Mouse (Mus musculus) lung, postnatal 0 days (tissue): ENCODE measurements around the gene Hebp1. TPM values are rescaled to one million over a fixed set of nuclear protein-coding genes. Genes with fewer than 3 reads are reported as not detected.
A peak's percentile ranks its signal among the peaks of the same experiment; 100 is the strongest.

Source experiments
- ATAC-seq: fragments of 200-750 bp; cut with Nextera tagmentation; 2 replicates; pipeline ENCODE4 v1.8.0; 2017; ENCODE audit warnings: moderate library complexity
- DNase-seq: peaks from one replicate; pipeline ENCODE4 v3.0.0-alpha.2; 2016; ENCODE audit warnings: low spot score
- H3K27ac ChIP-seq: fragments of 300-500 bp; sonication (generic); 2 replicates; pipeline ENCODE4 v1.5.1; 2014; ENCODE audit warnings: antibody characterized with exemption, mild to moderate bottlenecking, low read length, mixed read lengths
- H3K27me3 ChIP-seq: fragments of 300-500 bp; sonication (generic); replicated peaks from 2 replicates; pipeline ENCODE4 v1.6.1; 2014; ENCODE audit warnings: low read length, mixed read lengths; ENCODE audit not compliant: insufficient read depth
- H3K36me3 ChIP-seq: fragments of 300-500 bp; sonication (generic); 2 replicates; pipeline ENCODE4 v1.6.1; 2014; ENCODE audit warnings: low read length, mixed read lengths; ENCODE audit not compliant: insufficient read depth
- H3K4me1 ChIP-seq: fragments of 300-500 bp; sonication (generic); 2 replicates; pipeline ENCODE4 v1.6.1; 2014; ENCODE audit warnings: antibody characterized with exemption, low read depth, low read length, mixed read lengths; ENCODE audit not compliant: insufficient read depth
- H3K4me2 ChIP-seq: fragments of 300-500 bp; sonication (generic); replicated peaks from 2 replicates; pipeline ENCODE4 v1.6.1; 2014; ENCODE audit warnings: low read depth, mild to moderate bottlenecking, low read length, moderate library complexity, mixed read lengths
- H3K4me3 ChIP-seq: fragments of 300-500 bp; sonication (generic); 2 replicates; pipeline ENCODE4 v1.5.1; 2014; ENCODE audit warnings: low read depth, low read length
- H3K9ac ChIP-seq: fragments of 300-500 bp; sonication (generic); replicated peaks from 2 replicates; pipeline ENCODE4 v1.6.1; 2014; ENCODE audit warnings: low read depth, mild to moderate bottlenecking
- H3K9me3 ChIP-seq: fragments of 300-500 bp; sonication (generic); 2 replicates; pipeline ENCODE4 v1.6.1; 2016; ENCODE audit warnings: low read length, mixed read lengths
- CTCF ChIP-seq: IDR thresholded peaks from 2 replicates; pipeline ENCODE4 v1.5.1; 2016; ENCODE audit warnings: antibody characterized with exemption, mild to moderate bottlenecking
- EP300 ChIP-seq: IDR thresholded peaks from 2 replicates; pipeline ENCODE4 v1.6.1; 2016; ENCODE audit warnings: antibody characterized with exemption, mild to moderate bottlenecking, control low read depth
- WGBS: fragments of 180-500 bp; shearing (Covaris S2); extraction: QIAGEN DNeasy Blood & Tissue Kit; methylation state at CpG from one replicate; pipeline ENCODE4 v1.1.7; 2014; 5-methylcytosine and 5-hydroxymethylcytosine counted together
- polyA plus RNA-seq: library from polyadenylated mRNA; unstranded; fragments of >200 nt; fragmentation: Nextera tagmentation; extraction: Ambion mirVana; gene quantifications from 2 replicates; pipeline ENCODE4 v1.2.1, GENCODE M21; 2015

Hebp1 gene
- polyA plus RNA-seq = 16.3 and 16.5 TPM in 2 replicates

GRCm38 (mm10) chr6:135197921-135198532, at the start of gene Hebp1, which contains the start of gene Fam234b:
Hebp1 (minus strand) TSS chr6:135198022.
Fam234b (plus strand) TSS chr6:135197977.
- H3K4me1 ChIP-seq = no peaks in the 10 kb centered on the region; the same call in 1 of the 2 replicates
- ATAC-seq (peak; percentile 90), DNase-seq (peak; percentile 75)
- no peak within 1 kb of the TSS for H3K27ac ChIP-seq
- H3K9me3 ChIP-seq = no peaks in the 10 kb centered on the region
- peak within 1 kb of the TSS; percentile 62 for H3K9ac ChIP-seq
- WGBS = under 1% methylated on average over 50 of the region's 52 CpGs
- no peaks in the 10 kb centered on the region for H3K27me3 ChIP-seq
- peak within 1 kb of the TSS; percentile 81 for H3K4me3 ChIP-seq
- H3K36me3 ChIP-seq = no peaks in the 10 kb centered on the region
- TF ChIP-seq CTCF = peak; percentile 31
- TF ChIP-seq EP300 = no peak
- peak within 1 kb of the TSS; percentile 90 for H3K4me2 ChIP-seq

- WGBS = 69% methylated on average over 8 of the region's 8 CpGs
- ATAC-seq (no peak), DNase-seq (no peak)
- no peak overlapping the region for H3K9ac ChIP-seq
- no peak overlapping the region for H3K27ac ChIP-seq
- H3K27me3 ChIP-seq = no peaks in the 10 kb centered on the region
- no peak overlapping the region for H3K4me3 ChIP-seq
- no peaks in the 10 kb centered on the region for H3K9me3 ChIP-seq
- TF ChIP-seq CTCF (no peak), EP300 (no peak)
- no peak overlapping the region for H3K4me2 ChIP-seq
- H3K4me1 ChIP-seq = no peaks in the 10 kb centered on the region; the same call in 1 of the 2 replicates
- H3K36me3 ChIP-seq = no peaks in the 10 kb centered on the region
Measured at GRCm38 (mm10) chr6:135245586-135245985, 47.8 kb upstream of the Hebp1 start.

GRCm38 (mm10) chr6:135240361-135240760, 42.5 kb upstream of the Hebp1 start:
- Histone ChIP-seq H3K4me1 (no peaks in the 10 kb centered on the region; the same call in 1 of the 2 replicates), H3K9ac (no peak overlapping the region), H3K27ac (no peak overlapping the region), H3K27me3 (no peaks in the 10 kb centered on the region), H3K36me3 (no peaks in the 10 kb centered on the region), H3K4me3 (no peak overlapping the region), H3K9me3 (no peaks in the 10 kb centered on the region), H3K4me2 (no peak overlapping the region)
- DNase-seq (no peak), ATAC-seq (no peak)
- TF ChIP-seq CTCF = no peak
- TF ChIP-seq EP300 = no peak
- WGBS = 86% methylated on average over 8 of the region's 8 CpGs

- Histone ChIP-seq H3K9me3 (no peaks in the 10 kb centered on the region), H3K9ac (no peak overlapping the region), H3K27me3 (no peaks in the 10 kb centered on the region), H3K36me3 (no peaks in the 10 kb centered on the region), H3K4me2 (no peak overlapping the region), H3K27ac (no peak overlapping the region), H3K4me3 (no peak overlapping the region), H3K4me1 (no peaks in the 10 kb centered on the region; the same call in 1 of the 2 replicates)
- no peak for ATAC-seq
- 55% methylated on average over 4 of the region's 4 CpGs for WGBS
- no peak for DNase-seq
- TF ChIP-seq CTCF = no peak
- TF ChIP-seq EP300 = no peak
Measured at GRCm38 (mm10) chr6:135238211-135238610, 40.4 kb upstream of the Hebp1 start.

- Histone ChIP-seq H3K9me3 (no peaks in the 10 kb centered on the region), H3K4me1 (no peaks in the 10 kb centered on the region; the same call in 1 of the 2 replicates), H3K9ac (no peak overlapping the region), H3K36me3 (no peaks in the 10 kb centered on the region), H3K4me3 (no peak overlapping the region), H3K27me3 (no peaks in the 10 kb centered on the region), H3K4me2 (no peak overlapping the region), H3K27ac (no peak overlapping the region)
- ATAC-seq (peak; percentile 53), DNase-seq (peak; percentile 47)
- WGBS = 46% methylated on average over 14 of the region's 14 CpGs
- no peak for TF ChIP-seq EP300
- peak; percentile 59 for TF ChIP-seq CTCF
Measured at GRCm38 (mm10) chr6:135237326-135237725, 39.5 kb upstream of the Hebp1 start.

DNA sequence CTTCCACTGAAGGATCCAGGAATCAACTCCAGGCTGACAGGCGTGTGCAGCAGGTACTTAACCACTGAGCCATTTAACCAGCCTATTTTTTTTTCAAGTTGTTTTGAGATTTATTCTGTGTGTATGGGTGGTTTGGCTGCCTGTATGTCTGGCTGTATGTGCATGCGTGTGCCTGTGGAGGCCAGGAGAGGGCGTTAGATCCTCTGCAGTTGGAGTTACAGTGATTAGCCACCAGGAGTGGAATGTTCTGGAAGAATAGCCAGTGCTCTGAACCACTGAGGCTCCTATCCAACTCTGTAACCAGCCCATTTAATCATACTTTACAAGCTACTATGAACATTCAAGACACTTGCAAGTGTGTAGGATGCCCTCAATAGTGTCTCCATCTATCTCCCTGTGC, 38.8 kb upstream of the Hebp1 start:
- Histone ChIP-seq H3K9ac (no peak overlapping the region), H3K9me3 (no peaks in the 10 kb centered on the region), H3K27me3 (no peaks in the 10 kb centered on the region), H3K27ac (no peak overlapping the region), H3K4me1 (no peaks in the 10 kb centered on the region; the same call in 1 of the 2 replicates), H3K4me2 (no peak overlapping the region), H3K36me3 (no peaks in the 10 kb centered on the region), H3K4me3 (no peak overlapping the region)
- TF ChIP-seq EP300 (no peak), CTCF (peak; percentile 61)
- DNase-seq (no peak), ATAC-seq (no peak)
- 87% methylated on average over 3 of the region's 3 CpGs for WGBS
